Comparison of ENCODE assay signal across 8 mouse cellular contexts in genomic region chr16:91917631-91918096, GRCm38 (mm10).
A peak's percentile ranks its signal among the peaks of the same experiment; 100 is the strongest.
DNase-seq lines count a peak whose midpoint lies in the region; ATAC-seq lines count a peak whose summit lies in the region.

No protein-coding gene starts in this region.

- 0 out of 2 replicates have a peak overlapping the region, but pooled peaks have one; percentile 12 for H3K9ac ChIP-seq in intestine, embryonic 14.5 days (ENCODE audit: low read length)

- no peaks in the 10 kb centered on the region for H3K9me3 ChIP-seq in intestine, embryonic 14.5 days (ENCODE audit: control insufficient read depth, low read length)
- H3K9me3 ChIP-seq in midbrain, embryonic 10.5 days (replicated peaks) = no peaks in the 10 kb centered on the region

- no peak overlapping the region for H3K27ac ChIP-seq in intestine, embryonic 14.5 days (ENCODE audit: low read depth)
- peak overlapping the region; percentile 10; the same call in 1 of the 2 replicates for H3K27ac ChIP-seq in midbrain, embryonic 10.5 days (replicated peaks)

- DNase-seq in adrenal gland, adult 2 months = peak; percentile 89
- DNase-seq in embryo, embryonic 11 days = peak; percentile 86
- DNase-seq in gastrocnemius, postnatal 25 days = peak; percentile 74
- peak; percentile 89 for DNase-seq in intestine, embryonic 14.5 days (ENCODE audit: low spot score)
- DNase-seq in left cerebral cortex, postnatal 25 days (ENCODE audit: low spot score in 2 of 2) = peak; percentile 84 to 91
- DNase-seq in midbrain, embryonic 10.5 days (ENCODE audit: low spot score) = peak; percentile 85
- peak; percentile 79 to 81 for DNase-seq in right cerebral cortex, postnatal 36 days (ENCODE audit: low spot score in 2 of 2)
- DNase-seq in urinary bladder, postnatal 4 days (ENCODE audit: low spot score in 2 of 2) = peak; percentile 78 to 88

- peak; percentile 78 for ATAC-seq in intestine, embryonic 14.5 days (replicated peaks; ENCODE audit: low FRiP score, low TSS enrichment, low read depth)

- peak overlapping the region; percentile 35 for H3K4me2 ChIP-seq in intestine, embryonic 14.5 days (ENCODE audit: low read length)

- intact Hi-C loops in left cerebral cortex, postnatal 25 days (cut with DNase I) = loop anchor here (2.0 to 5.0 kb wide), 2 partner anchors 189 to 225 kb away; partner anchors contain the start of genes Cryzl1 and Itsn1

- no peaks in the 10 kb centered on the region for H3K36me3 ChIP-seq in intestine, embryonic 14.5 days (ENCODE audit: control insufficient read depth, insufficient read depth, low read length)
- 0 out of 2 replicates have a peak, but pooled peaks cover under 1% of the 10 kb centered on the region for H3K36me3 ChIP-seq in midbrain, embryonic 10.5 days

- H3K27me3 ChIP-seq in intestine, embryonic 14.5 days (replicated peaks; ENCODE audit: control insufficient read depth, insufficient read depth, low read length) = no peaks in the 10 kb centered on the region
- no peaks in the 10 kb centered on the region for H3K27me3 ChIP-seq in midbrain, embryonic 10.5 days (ENCODE audit: low read depth, poor library complexity, severe bottlenecking)

- H3K4me3 ChIP-seq in intestine, embryonic 14.5 days (ENCODE audit: low read depth, low read length) = peak overlapping the region; percentile 18; the same call in 1 of the 2 replicates
- peak overlapping the region; percentile 10; the same call in 1 of the 2 replicates for H3K4me3 ChIP-seq in midbrain, embryonic 10.5 days

- WGBS in intestine, embryonic 14.5 days = 35% methylated on average over 17 of the region's 17 CpGs
- 38% methylated on average over 17 of the region's 17 CpGs for WGBS in midbrain, embryonic 10.5 days

- H3K4me1 ChIP-seq in intestine, embryonic 14.5 days (replicated peaks; ENCODE audit: control insufficient read depth, insufficient read depth, low read length) = no peaks in the 10 kb centered on the region
- peaks cover 21% of the 10 kb centered on the region for H3K4me1 ChIP-seq in midbrain, embryonic 10.5 days
